Mouse (Mus musculus): ENCODE data around the gene Gnat1. TPM values are rescaled to one million over a fixed set of nuclear protein-coding genes. Genes with fewer than 3 reads are reported as not detected.

Gnat1 gene
- polyA plus RNA-seq, 1 experiment from 2014 or later, result 1.4 TPM

DNA sequence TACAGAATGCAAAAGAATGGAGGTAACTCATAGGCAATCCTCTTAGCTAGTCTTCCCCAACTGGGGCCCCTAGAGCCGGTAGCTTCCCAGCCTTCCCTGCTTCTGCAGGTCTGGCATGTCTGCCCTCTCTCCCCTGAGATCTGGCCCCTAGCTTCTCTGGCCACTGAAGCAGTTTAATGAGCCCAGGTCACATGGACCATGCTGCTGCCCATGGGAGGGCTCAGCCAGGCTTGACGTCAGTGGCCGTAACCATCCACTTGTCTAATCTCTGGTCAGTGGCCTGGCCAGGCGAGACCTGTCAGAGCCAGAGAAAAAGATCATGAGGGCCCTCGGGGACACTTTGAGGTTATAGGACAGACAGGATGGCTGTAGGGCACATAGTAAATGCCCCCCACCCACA is 9.3 kb downstream of the Gnat1 start:
- Histone ChIP-seq H3K4me3 (ENCODE audit: low read depth, low read length) (no peak overlapping the region), H3K27me3 (ENCODE audit: control insufficient read depth, insufficient read depth, low read length) (peaks cover 14% of the 10 kb centered on the region), H3K9ac (ENCODE audit: low read length) (no peak overlapping the region), H3K4me2 (no peak overlapping the region), H3K4me1 (ENCODE audit: control insufficient read depth, insufficient read depth, low read length) (peaks cover 24% of the 10 kb centered on the region), H3K9me3 (ENCODE audit: control insufficient read depth, low read length) (no peaks in the 10 kb centered on the region), H3K36me3 (ENCODE audit: control insufficient read depth, insufficient read depth, low read length) (no peaks in the 10 kb centered on the region), H3K27ac (ENCODE audit: low read depth, low read length) (no peak overlapping the region)
- DNase-seq (ENCODE audit: low spot score, missing footprints) (no peak), ATAC-seq (ENCODE audit: low FRiP score) (no peak)
- 41% methylated on average over 5 of the region's 5 CpGs for WGBS

DNA sequence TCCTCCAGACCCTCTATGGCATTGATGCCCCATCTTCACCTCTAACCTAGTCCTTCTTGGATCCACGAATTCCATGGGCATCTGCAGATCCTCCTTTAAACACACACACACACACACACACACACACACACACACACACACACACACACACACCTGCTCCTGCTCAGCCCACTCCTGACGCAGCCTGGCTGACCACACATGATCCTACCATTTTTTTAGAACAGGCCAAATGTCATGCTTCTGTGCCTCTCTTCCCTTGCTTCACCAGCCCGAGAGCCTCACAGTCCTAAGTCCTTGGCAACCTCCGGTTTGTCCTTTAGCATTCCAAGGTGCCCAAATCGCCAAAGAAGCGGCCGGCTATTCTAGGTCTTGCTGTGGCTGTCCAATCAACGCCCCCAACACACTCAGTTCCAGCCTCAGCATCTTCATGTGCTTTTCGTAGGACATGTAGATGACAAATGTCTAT is 10.0 kb downstream of the Gnat1 start, which contains the start of gene Slc38a3:
Gene Slc38a3, minus strand, starts transcription at position 51 of the 466 bp plus-strand sequence.
- Histone ChIP-seq H3K27ac (ENCODE audit: low read depth, low read length) (no peak within 1 kb of the TSS), H3K4me3 (ENCODE audit: low read depth, low read length) (no peak within 1 kb of the TSS), H3K9me3 (ENCODE audit: control insufficient read depth, low read length) (no peaks in the 10 kb centered on the region), H3K4me1 (ENCODE audit: control insufficient read depth, insufficient read depth, low read length) (peaks cover 22% of the 10 kb centered on the region), H3K9ac (ENCODE audit: low read length) (no peak within 1 kb of the TSS), H3K36me3 (ENCODE audit: control insufficient read depth, insufficient read depth, low read length) (no peaks in the 10 kb centered on the region), H3K27me3 (ENCODE audit: control insufficient read depth, insufficient read depth, low read length) (peaks cover 9% of the 10 kb centered on the region; the same call in 1 of the 2 replicates), H3K4me2 (no peak within 1 kb of the TSS)
- ATAC-seq (ENCODE audit: low FRiP score), result no peak
- WGBS, result 86% methylated on average over 9 of the region's 9 CpGs
- DNase-seq (ENCODE audit: low spot score, missing footprints), result no peak

DNA sequence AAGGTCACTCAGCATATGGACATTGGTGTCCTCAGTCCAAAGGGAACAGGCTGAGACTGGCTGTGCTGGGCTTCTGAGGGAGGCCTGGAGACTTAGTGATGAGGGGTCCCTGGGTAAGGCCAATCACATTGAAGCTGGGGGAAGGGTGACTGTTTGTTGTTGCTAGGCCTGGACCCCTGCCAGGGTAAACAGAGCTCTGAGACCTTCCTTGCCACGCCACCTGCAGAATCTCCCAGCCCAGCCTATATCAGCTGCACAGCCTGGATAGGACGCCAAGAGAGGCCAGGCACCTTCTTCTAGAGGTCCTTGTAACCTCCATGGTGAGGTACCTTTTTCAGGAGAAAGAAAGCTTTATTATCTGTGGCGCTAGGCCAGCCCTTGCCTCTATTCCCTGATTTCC is 10.6 kb downstream of the Gnat1 start:
- 63% methylated on average over 3 of the region's 3 CpGs for WGBS
- Histone ChIP-seq H3K4me3 (ENCODE audit: low read depth, low read length) (no peak overlapping the region), H3K9me3 (ENCODE audit: control insufficient read depth, low read length) (no peaks in the 10 kb centered on the region), H3K27ac (ENCODE audit: low read depth, low read length) (no peak overlapping the region), H3K27me3 (ENCODE audit: control insufficient read depth, insufficient read depth, low read length) (peaks cover 5% of the 10 kb centered on the region; the same call in 1 of the 2 replicates), H3K36me3 (ENCODE audit: control insufficient read depth, insufficient read depth, low read length) (no peaks in the 10 kb centered on the region), H3K4me1 (ENCODE audit: control insufficient read depth, insufficient read depth, low read length) (peaks cover 24% of the 10 kb centered on the region), H3K4me2 (no peak overlapping the region), H3K9ac (ENCODE audit: low read length) (no peak overlapping the region)
- DNase-seq (ENCODE audit: low spot score, missing footprints), result no peak
- ATAC-seq (ENCODE audit: low FRiP score), result no peak

DNA sequence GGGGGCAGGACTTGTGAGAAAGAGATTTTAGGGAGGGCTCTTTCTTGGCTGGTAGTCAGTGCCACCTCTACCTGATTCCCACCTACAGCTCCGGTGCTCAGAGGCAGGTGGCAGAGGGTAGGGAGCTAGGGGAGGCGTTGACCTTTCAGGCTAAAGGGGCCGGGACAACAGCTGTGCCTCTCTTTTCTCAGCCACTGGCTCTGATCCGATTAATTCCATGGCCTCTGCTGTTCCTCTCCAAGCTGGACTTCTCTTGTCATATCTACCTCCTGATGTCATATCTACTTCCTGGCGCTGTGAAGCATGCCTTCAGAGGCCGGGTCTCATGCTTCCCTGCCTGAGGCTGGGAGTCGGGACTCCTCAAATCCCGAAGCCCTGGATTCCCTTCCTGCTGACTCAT is 11.5 kb downstream of the Gnat1 start:
- Histone ChIP-seq H3K36me3 (ENCODE audit: control insufficient read depth, insufficient read depth, low read length) (no peaks in the 10 kb centered on the region), H3K4me3 (ENCODE audit: low read depth, low read length) (no peak overlapping the region), H3K4me1 (ENCODE audit: control insufficient read depth, insufficient read depth, low read length) (peaks cover 33% of the 10 kb centered on the region), H3K9me3 (ENCODE audit: control insufficient read depth, low read length) (no peaks in the 10 kb centered on the region), H3K27me3 (ENCODE audit: control insufficient read depth, insufficient read depth, low read length) (peaks cover 5% of the 10 kb centered on the region; the same call in 1 of the 2 replicates), H3K4me2 (no peak overlapping the region), H3K9ac (ENCODE audit: low read length) (no peak overlapping the region; the same call in 1 of the 2 replicates), H3K27ac (ENCODE audit: low read depth, low read length) (no peak overlapping the region)
- ATAC-seq (ENCODE audit: low FRiP score) (no peak), DNase-seq (ENCODE audit: low spot score, missing footprints) (peak; percentile 91)
- WGBS, result 19% methylated on average over 8 of the region's 8 CpGs

DNA sequence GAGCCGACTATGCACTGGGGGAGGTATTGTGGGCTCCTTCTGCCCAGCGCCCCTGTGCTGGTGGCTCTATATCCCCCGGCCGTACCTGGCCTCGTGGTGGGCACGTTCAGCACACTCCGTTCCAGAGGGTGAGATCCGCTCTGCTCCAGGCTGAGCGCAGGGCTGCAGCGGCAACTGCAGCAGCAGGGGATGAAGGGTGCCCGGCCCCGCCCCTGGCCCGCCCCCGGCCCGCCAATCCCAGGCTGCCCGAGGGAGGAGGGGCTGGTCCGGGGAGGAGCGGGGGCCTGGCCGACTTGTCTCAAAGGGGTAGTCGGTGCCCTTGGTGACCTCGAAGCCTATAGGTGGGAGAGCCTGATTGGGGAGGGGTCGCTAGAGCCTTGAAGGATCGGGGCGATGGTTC is 12.3 kb downstream of the Gnat1 start:
- H3K27ac ChIP-seq (ENCODE audit: low read depth, low read length), result no peak overlapping the region
- under 1% methylated on average over 24 of the region's 24 CpGs for WGBS
- H3K4me1 ChIP-seq (ENCODE audit: control insufficient read depth, insufficient read depth, low read length), result peaks cover 33% of the 10 kb centered on the region
- no peaks in the 10 kb centered on the region for H3K36me3 ChIP-seq (ENCODE audit: control insufficient read depth, insufficient read depth, low read length)
- peak overlapping the region; percentile 64 for H3K9ac ChIP-seq (ENCODE audit: low read length)
- ATAC-seq (ENCODE audit: low FRiP score), result peak; percentile 92
- H3K4me2 ChIP-seq, result peak overlapping the region; percentile 92
- no peaks in the 10 kb centered on the region for H3K9me3 ChIP-seq (ENCODE audit: control insufficient read depth, low read length)
- peak; percentile 97 for DNase-seq (ENCODE audit: low spot score, missing footprints)
- peak overlapping the region; percentile 39 for H3K4me3 ChIP-seq (ENCODE audit: low read depth, low read length)
- peaks cover 5% of the 10 kb centered on the region; the same call in 1 of the 2 replicates for H3K27me3 ChIP-seq (ENCODE audit: control insufficient read depth, insufficient read depth, low read length)

DNA sequence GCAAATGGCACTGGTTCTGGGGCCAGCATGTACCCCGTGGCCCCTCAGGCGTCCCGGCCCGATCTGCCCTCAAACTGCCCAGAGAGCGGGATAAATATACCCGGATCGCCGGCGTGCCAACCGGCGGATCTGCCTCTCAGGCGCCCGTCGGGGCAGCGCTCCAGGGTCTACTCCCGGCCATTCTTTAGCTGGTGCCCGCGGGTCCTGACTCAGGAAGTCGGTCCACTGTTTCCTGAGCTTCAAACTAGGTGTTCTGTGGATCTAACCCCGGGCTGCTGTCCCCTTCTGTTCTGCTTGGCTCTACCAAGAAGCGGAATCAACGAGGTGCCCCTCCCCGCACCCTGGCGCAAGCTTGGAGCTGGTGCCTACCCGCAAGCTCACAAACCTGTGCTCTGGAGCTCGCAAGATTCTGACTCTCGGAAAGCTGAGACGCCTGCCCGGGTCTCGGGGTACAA is 12.7 kb downstream of the Gnat1 start:
- Histone ChIP-seq H3K4me1 (ENCODE audit: control insufficient read depth, insufficient read depth, low read length) (peaks cover 33% of the 10 kb centered on the region), H3K36me3 (ENCODE audit: control insufficient read depth, insufficient read depth, low read length) (no peaks in the 10 kb centered on the region), H3K27me3 (ENCODE audit: control insufficient read depth, insufficient read depth, low read length) (peaks cover 5% of the 10 kb centered on the region; the same call in 1 of the 2 replicates), H3K4me2 (peak overlapping the region; percentile 92), H3K4me3 (ENCODE audit: low read depth, low read length) (peak overlapping the region; percentile 39), H3K27ac (ENCODE audit: low read depth, low read length) (no peak overlapping the region), H3K9me3 (ENCODE audit: control insufficient read depth, low read length) (no peaks in the 10 kb centered on the region), H3K9ac (ENCODE audit: low read length) (peak overlapping the region; percentile 64)
- DNase-seq (ENCODE audit: low spot score, missing footprints) (peak; percentile 94), ATAC-seq (ENCODE audit: low FRiP score) (no peak; the same call in 1 of the 2 replicates)
- whole genome bisulfite sequencing, result under 1% methylated on average over 29 of the region's 30 CpGs

DNA sequence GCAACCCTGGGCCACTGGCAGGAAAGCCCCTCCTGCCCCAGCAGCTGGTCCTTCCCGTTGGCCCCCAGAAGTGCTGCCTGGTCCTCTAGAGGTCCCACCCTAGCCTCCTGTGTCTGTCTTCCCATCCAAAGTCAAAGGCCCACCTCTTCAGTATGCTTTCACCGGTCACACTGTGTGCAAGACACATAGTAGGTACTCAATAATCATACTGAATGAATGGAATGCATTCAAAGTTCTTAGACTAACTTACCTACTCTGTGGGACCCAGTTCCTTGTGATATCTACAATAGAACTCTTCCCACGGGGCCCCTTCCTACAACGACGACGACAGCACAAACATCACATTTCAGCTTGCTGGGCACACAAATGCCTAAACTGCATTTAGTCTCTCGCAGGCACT is 14.2 kb downstream of the Gnat1 start:
- Histone ChIP-seq H3K4me2 (no peak overlapping the region), H3K9me3 (ENCODE audit: control insufficient read depth, low read length) (no peaks in the 10 kb centered on the region), H3K27me3 (ENCODE audit: control insufficient read depth, insufficient read depth, low read length) (peaks cover 5% of the 10 kb centered on the region; the same call in 1 of the 2 replicates), H3K4me1 (ENCODE audit: control insufficient read depth, insufficient read depth, low read length) (peaks cover 33% of the 10 kb centered on the region), H3K36me3 (ENCODE audit: control insufficient read depth, insufficient read depth, low read length) (no peaks in the 10 kb centered on the region), H3K9ac (ENCODE audit: low read length) (no peak overlapping the region), H3K4me3 (ENCODE audit: low read depth, low read length) (no peak overlapping the region), H3K27ac (ENCODE audit: low read depth, low read length) (no peak overlapping the region)
- ATAC-seq (ENCODE audit: low FRiP score), result no peak
- WGBS, result 84% methylated on average over 7 of the region's 7 CpGs
- no peak for DNase-seq (ENCODE audit: low spot score, missing footprints)

DNA sequence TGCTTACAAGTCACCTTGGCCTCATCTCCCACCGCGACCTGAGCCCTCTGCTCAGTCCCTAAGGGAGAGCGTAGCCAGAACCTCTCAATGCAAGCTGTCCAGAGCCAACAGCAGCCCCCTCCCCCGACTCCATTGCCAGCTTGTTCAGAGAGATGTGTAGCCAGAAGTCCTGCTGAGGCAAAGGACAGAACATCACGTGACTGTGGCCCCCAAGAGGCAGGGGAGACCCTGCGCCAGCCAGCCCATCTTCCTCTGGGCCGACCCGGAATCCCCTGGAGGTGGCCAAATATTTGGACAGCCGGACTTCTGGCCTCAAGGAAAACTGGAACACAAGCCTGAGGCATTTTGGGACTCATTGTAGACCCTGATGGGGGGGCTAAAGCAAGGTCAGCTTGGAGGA is 16.0 kb downstream of the Gnat1 start:
- ATAC-seq (ENCODE audit: low FRiP score) (no peak), DNase-seq (ENCODE audit: low spot score, missing footprints) (no peak)
- 44% methylated on average over 9 of the region's 9 CpGs for WGBS
- peak overlapping the region; percentile 36; the same call in 1 of the 2 replicates for H3K9ac ChIP-seq (ENCODE audit: low read length)
- no peak overlapping the region for H3K27ac ChIP-seq (ENCODE audit: low read depth, low read length)
- H3K4me3 ChIP-seq (ENCODE audit: low read depth, low read length), result no peak overlapping the region
- H3K9me3 ChIP-seq (ENCODE audit: control insufficient read depth, low read length), result no peaks in the 10 kb centered on the region
- H3K27me3 ChIP-seq (ENCODE audit: control insufficient read depth, insufficient read depth, low read length), result peaks cover 5% of the 10 kb centered on the region; the same call in 1 of the 2 replicates
- no peak overlapping the region for H3K4me2 ChIP-seq
- H3K36me3 ChIP-seq (ENCODE audit: control insufficient read depth, insufficient read depth, low read length), result no peaks in the 10 kb centered on the region
- peaks cover 33% of the 10 kb centered on the region for H3K4me1 ChIP-seq (ENCODE audit: control insufficient read depth, insufficient read depth, low read length)

DNA sequence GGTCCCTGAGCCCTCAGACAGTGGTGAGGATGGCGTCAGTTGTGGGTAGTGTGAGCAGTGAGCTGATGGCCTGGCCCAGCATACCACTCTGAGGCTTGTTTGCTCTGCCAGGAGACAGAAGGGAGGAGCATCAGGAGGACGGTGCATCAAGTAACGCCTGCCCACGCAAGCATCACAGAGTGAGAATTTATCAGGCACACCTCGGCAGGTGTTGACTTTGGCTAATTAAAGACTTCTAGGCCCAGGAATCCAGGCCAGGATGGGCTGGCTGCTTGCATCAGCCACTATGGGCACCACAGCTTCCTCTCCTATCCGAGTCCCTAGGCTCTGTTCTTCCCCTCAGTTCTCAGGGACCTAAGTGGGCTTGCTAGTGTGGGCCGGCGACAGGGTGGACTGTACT is 17.2 kb downstream of the Gnat1 start:
- Histone ChIP-seq H3K9me3 (ENCODE audit: control insufficient read depth, low read length) (no peaks in the 10 kb centered on the region), H3K4me3 (ENCODE audit: low read depth, low read length) (no peak overlapping the region), H3K27me3 (ENCODE audit: control insufficient read depth, insufficient read depth, low read length) (peaks cover 5% of the 10 kb centered on the region; the same call in 1 of the 2 replicates), H3K9ac (ENCODE audit: low read length) (no peak overlapping the region), H3K36me3 (ENCODE audit: control insufficient read depth, insufficient read depth, low read length) (no peaks in the 10 kb centered on the region), H3K4me1 (ENCODE audit: control insufficient read depth, insufficient read depth, low read length) (peaks cover 25% of the 10 kb centered on the region), H3K4me2 (no peak overlapping the region), H3K27ac (ENCODE audit: low read depth, low read length) (no peak overlapping the region)
- DNase-seq (ENCODE audit: low spot score, missing footprints), result no peak
- ATAC-seq (ENCODE audit: low FRiP score), result no peak
- 89% methylated on average over 8 of the region's 8 CpGs for WGBS

Data from midbrain, embryonic 11.5 days (tissue).